Mouse (Mus musculus): Measurements from ENCODE around the gene Epn1.

GRCm38 (mm10) chr7:5057381-5057780, 22.7 kb upstream of the Epn1 start:
- TF ChIP-seq CTCF (IDR thresholded peaks at IDR 0.05; ENCODE audit: insufficient read depth, low read length) (no peak), POLR2A (IDR thresholded peaks at IDR 0.05; ENCODE audit: borderline replicate concordance, extremely low read depth, low read depth, low read length) (no peak)

Measured in lung, adult 2 months (tissue).